Mouse (Mus musculus): ENCODE measurements at regions not wholly inside any gene's neighbourhood (a gene's known extent, or its start where the extent isn't known, plus 50 kb on each side); places are given as distances from the start of the nearest gene placed in this dataset.

DNA sequence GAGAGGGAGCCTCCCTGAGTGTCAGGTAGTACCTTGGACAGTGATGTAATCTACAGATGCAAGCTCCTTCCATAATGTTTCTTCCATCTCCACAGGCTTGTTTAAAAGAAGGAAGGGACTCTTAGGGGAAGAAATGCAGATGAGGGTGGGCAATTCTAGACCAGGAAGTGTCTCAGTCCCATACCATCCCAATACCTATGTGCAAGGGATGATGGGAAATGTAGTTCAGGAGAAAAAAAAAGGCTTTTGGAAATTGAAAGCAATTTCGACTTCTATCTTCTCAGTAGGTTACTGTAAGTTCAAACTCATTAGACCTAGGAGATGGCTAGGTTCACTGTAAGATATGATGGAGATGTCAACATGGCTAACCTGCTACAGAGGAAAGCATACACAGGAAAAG lies 68.3 kb downstream of the Cd83 start:
- WGBS = 74% methylated on average over 1 of the region's 1 CpGs
- H3K36me3 ChIP-seq = no peaks in the 10 kb centered on the region
- no peaks in the 10 kb centered on the region for H3K9me3 ChIP-seq (replicated peaks)
- 0 out of 2 replicates have a peak, but pooled peaks cover 3% of the 10 kb centered on the region for H3K4me1 ChIP-seq
- ATAC-seq (ENCODE audit: insufficient number of reproducible peaks, low FRiP score, low TSS enrichment, low read depth) = no peak
- H3K4me2 ChIP-seq (replicated peaks) = no peak overlapping the region
- H3K27me3 ChIP-seq = no peaks in the 10 kb centered on the region
- no peak overlapping the region for H3K27ac ChIP-seq (replicated peaks)
- no peak overlapping the region for H3K9ac ChIP-seq
- H3K4me3 ChIP-seq (replicated peaks) = no peak overlapping the region

DNA sequence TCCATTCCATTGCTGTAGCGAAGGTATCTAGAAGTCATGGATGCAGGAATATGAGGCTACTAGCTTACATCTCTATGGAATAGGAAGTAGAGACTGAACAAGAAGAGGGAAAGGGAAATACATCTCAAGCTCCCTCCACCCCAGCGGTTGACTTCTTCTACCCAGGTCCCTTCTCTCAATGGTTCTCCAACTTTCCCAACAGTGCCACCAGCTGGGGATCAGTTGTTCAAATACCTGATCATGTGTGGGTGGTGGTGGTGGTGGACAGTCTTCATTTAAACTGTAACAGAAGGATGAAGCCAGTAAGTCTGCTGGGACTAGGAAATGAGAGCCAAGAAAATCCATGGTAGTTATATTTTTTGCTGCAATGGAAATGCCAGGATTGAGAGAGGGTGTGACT lies 70.4 kb downstream of the Cd83 start:
- Histone ChIP-seq H3K4me1 (0 out of 2 replicates have a peak, but pooled peaks cover under 1% of the 10 kb centered on the region), H3K9me3 (replicated peaks) (no peaks in the 10 kb centered on the region), H3K9ac (no peak overlapping the region), H3K36me3 (no peaks in the 10 kb centered on the region), H3K4me3 (replicated peaks) (no peak overlapping the region), H3K4me2 (replicated peaks) (no peak overlapping the region), H3K27ac (replicated peaks) (no peak overlapping the region), H3K27me3 (no peaks in the 10 kb centered on the region)
- WGBS = 96% methylated on average over 2 of the region's 2 CpGs
- ATAC-seq (ENCODE audit: insufficient number of reproducible peaks, low FRiP score, low TSS enrichment, low read depth) = no peak

DNA sequence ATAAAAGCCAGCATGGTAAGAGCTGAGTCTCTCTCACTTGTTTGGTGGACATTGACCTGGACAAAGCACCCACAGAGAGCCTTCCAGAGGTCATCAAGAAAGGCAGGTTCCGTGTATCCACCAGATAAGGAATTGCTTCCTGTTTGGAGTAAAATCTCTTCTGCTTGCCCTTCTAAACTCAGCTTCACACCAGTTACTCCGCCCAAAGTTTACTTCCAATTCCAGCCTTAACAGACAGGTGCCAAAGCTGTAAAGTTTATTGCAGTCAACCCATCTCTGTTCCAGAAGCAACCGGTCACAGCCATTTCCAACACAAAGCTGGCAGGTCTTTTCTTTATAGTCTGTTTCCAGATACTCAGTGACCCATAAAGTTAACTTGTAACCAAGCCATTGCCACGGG lies 76.4 kb downstream of the Cd83 start:
- H3K36me3 ChIP-seq = no peaks in the 10 kb centered on the region
- no peak overlapping the region for H3K9ac ChIP-seq
- no peak overlapping the region for H3K4me2 ChIP-seq (replicated peaks)
- no peak overlapping the region for H3K4me3 ChIP-seq (replicated peaks)
- no peak for ATAC-seq (ENCODE audit: insufficient number of reproducible peaks, low FRiP score, low TSS enrichment, low read depth)
- 79% methylated on average over 4 of the region's 4 CpGs for WGBS
- no peaks in the 10 kb centered on the region for H3K9me3 ChIP-seq (replicated peaks)
- no peaks in the 10 kb centered on the region for H3K27me3 ChIP-seq
- H3K4me1 ChIP-seq = peaks cover 26% of the 10 kb centered on the region
- H3K27ac ChIP-seq (replicated peaks) = no peak overlapping the region

DNA sequence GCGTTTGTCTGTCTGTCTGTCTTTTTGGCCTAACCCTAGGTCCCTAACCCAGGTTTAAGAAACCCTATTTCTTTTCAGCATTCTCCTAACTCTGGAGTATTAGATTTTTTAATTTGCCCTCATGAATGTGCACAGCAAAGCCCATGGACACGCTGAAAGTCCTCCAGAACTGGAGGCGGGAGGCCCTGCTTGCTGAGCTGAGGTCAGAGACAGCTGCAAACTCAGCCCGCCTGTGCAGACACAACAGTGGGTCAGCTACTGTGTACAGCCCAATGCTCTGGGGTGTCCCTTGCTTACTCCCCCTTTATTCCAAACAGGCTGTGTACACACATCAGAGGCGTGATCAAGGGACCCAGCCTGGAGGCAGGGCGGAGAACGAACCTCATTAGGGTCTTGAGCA lies 76.8 kb downstream of the Cd83 start:
- no peak for ATAC-seq (ENCODE audit: insufficient number of reproducible peaks, low FRiP score, low TSS enrichment, low read depth)
- no peaks in the 10 kb centered on the region for H3K27me3 ChIP-seq
- H3K4me3 ChIP-seq (replicated peaks) = no peak overlapping the region
- H3K9me3 ChIP-seq (replicated peaks) = no peaks in the 10 kb centered on the region
- H3K4me2 ChIP-seq (replicated peaks) = no peak overlapping the region
- H3K27ac ChIP-seq (replicated peaks) = no peak overlapping the region
- H3K36me3 ChIP-seq = no peaks in the 10 kb centered on the region
- peaks cover 26% of the 10 kb centered on the region for H3K4me1 ChIP-seq
- WGBS = 76% methylated on average over 7 of the region's 7 CpGs
- H3K9ac ChIP-seq = no peak overlapping the region

DNA sequence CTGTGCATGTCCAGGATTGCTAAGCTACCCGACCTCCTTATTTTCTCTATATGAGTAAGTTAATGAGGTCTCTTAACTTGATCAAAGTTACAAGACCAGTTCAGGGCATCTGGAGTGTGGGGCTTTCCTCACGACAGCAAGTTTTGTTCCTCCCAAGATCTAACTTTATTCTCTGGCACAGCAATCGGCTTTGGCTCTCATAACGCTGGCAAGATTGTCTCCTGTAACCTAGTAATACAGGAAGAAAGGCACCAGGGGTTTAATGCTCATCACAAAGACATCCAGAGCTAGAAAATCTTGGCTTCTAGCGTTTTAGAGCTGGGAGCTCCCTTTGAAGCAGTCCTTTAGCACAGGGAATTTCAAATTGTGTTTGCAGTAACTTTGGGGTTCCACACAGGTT lies 77.5 kb downstream of the Cd83 start:
- H3K36me3 ChIP-seq = no peaks in the 10 kb centered on the region
- H3K4me2 ChIP-seq (replicated peaks) = no peak overlapping the region
- no peaks in the 10 kb centered on the region for H3K27me3 ChIP-seq
- WGBS = 64% methylated on average over 5 of the region's 5 CpGs
- H3K4me1 ChIP-seq = peaks cover 26% of the 10 kb centered on the region
- no peaks in the 10 kb centered on the region for H3K9me3 ChIP-seq (replicated peaks)
- no peak overlapping the region for H3K4me3 ChIP-seq (replicated peaks)
- H3K27ac ChIP-seq (replicated peaks) = no peak overlapping the region
- H3K9ac ChIP-seq = no peak overlapping the region
- no peak for ATAC-seq (ENCODE audit: insufficient number of reproducible peaks, low FRiP score, low TSS enrichment, low read depth)

DNA sequence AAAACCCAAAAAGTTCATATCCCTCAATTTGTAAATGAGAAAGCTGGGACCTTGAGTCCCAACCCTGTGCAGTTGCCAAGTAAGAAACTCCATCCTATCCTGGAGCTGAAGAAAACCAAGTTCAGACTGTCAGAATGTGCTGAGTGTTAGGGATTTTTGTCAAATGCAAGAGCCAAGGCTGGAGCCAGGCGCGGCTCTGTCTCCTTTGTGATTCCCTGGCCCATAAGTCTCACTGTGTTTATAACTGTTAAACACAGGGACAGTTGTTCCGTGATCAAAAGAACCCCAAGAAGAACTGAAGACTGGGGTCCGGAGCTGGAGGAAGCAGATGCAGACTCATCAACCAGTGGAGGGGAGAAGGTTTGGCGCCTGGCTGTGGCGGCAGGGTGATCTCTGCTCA lies 78.0 kb downstream of the Cd83 start:
- H3K9me3 ChIP-seq (replicated peaks) = no peaks in the 10 kb centered on the region
- no peaks in the 10 kb centered on the region for H3K36me3 ChIP-seq
- H3K4me2 ChIP-seq (replicated peaks) = no peak overlapping the region
- H3K9ac ChIP-seq = no peak overlapping the region
- no peak for ATAC-seq (ENCODE audit: insufficient number of reproducible peaks, low FRiP score, low TSS enrichment, low read depth)
- WGBS = 63% methylated on average over 6 of the region's 6 CpGs
- H3K4me3 ChIP-seq (replicated peaks) = no peak overlapping the region
- H3K27me3 ChIP-seq = no peaks in the 10 kb centered on the region
- peaks cover 26% of the 10 kb centered on the region for H3K4me1 ChIP-seq
- no peak overlapping the region for H3K27ac ChIP-seq (replicated peaks)

DNA sequence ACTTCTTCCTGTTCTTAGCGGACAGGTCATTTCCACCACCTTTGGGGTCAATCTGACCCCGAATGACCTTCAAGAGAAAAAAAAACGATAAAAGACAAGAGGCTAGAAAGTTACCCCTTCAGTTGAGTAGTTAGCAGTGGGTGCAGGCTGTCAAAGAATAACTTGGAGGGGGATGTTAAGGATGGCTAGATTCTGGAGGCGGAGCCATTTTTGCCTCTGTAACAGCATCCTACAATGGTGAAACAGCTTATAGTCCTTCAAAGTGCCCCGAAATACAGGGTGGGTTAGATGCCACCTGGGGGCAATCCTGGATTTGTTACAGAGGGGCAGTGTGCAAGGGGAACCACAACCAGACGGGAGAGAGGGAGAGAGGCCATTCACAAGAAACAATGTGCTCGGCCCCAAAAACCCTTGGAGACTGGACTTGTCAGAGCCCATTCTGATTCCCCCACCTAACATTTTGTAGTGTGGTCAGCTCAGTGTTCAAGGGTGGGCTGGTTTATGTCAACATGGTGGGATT lies 79.1 kb downstream of the Cd83 start:
- H3K4me3 ChIP-seq (replicated peaks) = no peak overlapping the region
- no peak overlapping the region for H3K9ac ChIP-seq
- ATAC-seq (ENCODE audit: insufficient number of reproducible peaks, low FRiP score, low TSS enrichment, low read depth) = no peak
- H3K27ac ChIP-seq (replicated peaks) = no peak overlapping the region; the same call in 1 of the 2 replicates
- no peak overlapping the region for H3K4me2 ChIP-seq (replicated peaks)
- no peaks in the 10 kb centered on the region for H3K9me3 ChIP-seq (replicated peaks)
- no peaks in the 10 kb centered on the region for H3K36me3 ChIP-seq
- 82% methylated on average over 7 of the region's 7 CpGs for WGBS
- H3K4me1 ChIP-seq = peaks cover 26% of the 10 kb centered on the region
- no peaks in the 10 kb centered on the region for H3K27me3 ChIP-seq

DNA sequence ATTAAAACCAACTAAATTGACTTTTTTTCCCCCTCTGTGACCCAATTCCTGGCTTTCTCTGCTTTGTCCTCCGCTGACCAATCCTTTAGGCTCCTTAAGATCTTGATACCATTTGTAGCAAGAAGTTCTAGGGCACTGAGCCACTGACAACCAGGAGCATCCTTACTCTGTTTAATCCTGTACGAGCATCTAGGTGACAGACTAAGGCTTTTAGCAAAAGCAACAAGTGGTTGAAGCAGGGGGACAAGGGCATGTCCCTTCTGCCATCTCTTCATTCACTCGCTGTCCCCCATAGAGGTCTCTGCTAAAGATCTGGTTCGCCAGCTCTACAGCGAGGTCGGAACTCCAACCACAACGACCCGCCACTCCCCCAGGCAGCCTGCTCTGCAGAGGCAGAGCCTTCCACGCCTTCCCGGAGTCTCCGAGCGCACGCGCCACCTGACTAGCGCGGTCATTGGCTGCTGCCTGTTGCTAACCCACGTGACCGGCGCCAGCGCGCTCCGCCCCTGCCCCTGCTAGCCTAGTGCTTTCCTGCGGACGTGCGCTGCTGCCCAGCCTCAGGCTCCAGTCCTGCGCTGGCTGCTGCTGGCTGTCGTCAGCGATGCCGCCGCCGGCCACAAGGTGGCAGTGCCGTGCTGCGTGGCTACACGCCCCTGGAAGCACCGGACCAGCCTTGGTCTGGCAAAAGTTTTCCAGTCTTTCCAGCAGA lies 79.7 kb downstream of the Cd83 start:
- Histone ChIP-seq H3K4me1 (peaks cover 26% of the 10 kb centered on the region), H3K9me3 (replicated peaks) (no peaks in the 10 kb centered on the region), H3K27me3 (no peaks in the 10 kb centered on the region), H3K9ac (0 out of 2 replicates have a peak overlapping the region, but pooled peaks have one; percentile 7), H3K4me3 (replicated peaks) (peak overlapping the region; percentile 42), H3K36me3 (no peaks in the 10 kb centered on the region), H3K4me2 (replicated peaks) (peak overlapping the region; percentile 68), H3K27ac (replicated peaks) (peak overlapping the region; percentile 70)
- ATAC-seq (ENCODE audit: insufficient number of reproducible peaks, low FRiP score, low TSS enrichment, low read depth) = peak; percentile 100
- 2% methylated on average over 35 of the region's 35 CpGs for WGBS

DNA sequence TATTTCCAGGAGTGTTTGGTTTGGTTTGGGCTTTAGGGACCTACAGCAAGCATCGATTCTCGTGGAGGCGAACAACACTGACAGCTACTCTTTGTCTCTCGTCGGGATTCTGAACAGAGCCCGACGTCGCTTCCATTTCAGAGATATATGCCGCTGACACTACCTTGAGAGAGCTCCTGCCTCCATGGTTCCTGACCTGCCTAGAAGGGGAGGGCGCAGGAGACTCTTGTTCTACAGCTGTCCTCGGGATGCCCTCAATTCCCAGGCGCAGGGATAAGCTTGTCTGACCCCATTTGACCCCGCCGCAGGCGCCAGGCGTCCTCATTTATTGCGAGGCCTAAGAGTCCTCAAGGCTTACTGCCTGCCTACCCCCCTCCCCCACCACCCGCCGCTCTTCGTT lies 80.5 kb downstream of the Cd83 start:
- peak overlapping the region; percentile 42 for H3K4me3 ChIP-seq (replicated peaks)
- H3K4me1 ChIP-seq = peaks cover 26% of the 10 kb centered on the region
- H3K9ac ChIP-seq = no peak overlapping the region
- no peaks in the 10 kb centered on the region for H3K27me3 ChIP-seq
- peak overlapping the region; percentile 68 for H3K4me2 ChIP-seq (replicated peaks)
- H3K36me3 ChIP-seq = no peaks in the 10 kb centered on the region
- 1% methylated on average over 19 of the region's 20 CpGs for WGBS
- peak overlapping the region; percentile 44 for H3K27ac ChIP-seq (replicated peaks)
- no peaks in the 10 kb centered on the region for H3K9me3 ChIP-seq (replicated peaks)
- no peak for ATAC-seq (ENCODE audit: insufficient number of reproducible peaks, low FRiP score, low TSS enrichment, low read depth)

DNA sequence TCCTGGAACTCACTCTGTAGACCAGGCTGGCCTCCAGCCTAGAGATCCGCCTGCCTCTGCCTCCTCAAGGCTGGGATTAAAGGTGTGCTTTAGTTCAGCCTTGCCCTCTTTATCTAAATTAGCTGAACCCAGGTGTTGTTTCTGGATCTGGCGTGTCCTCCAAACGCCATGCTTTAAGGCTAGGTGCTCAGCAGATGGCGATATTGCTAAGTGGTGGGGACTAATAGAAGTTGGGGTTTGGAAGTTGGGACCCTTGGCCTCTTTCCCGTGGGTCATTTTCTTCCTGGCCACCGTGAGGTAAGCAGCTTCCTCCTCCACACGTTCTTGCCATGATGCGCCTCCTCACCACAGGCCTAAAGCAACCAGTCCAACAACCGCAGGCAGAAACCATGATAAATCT lies 91.3 kb downstream of the Cd83 start:
- Histone ChIP-seq H3K36me3 (no peaks in the 10 kb centered on the region), H3K27me3 (no peaks in the 10 kb centered on the region), H3K4me3 (replicated peaks) (no peak overlapping the region), H3K9ac (no peak overlapping the region), H3K27ac (replicated peaks) (no peak overlapping the region), H3K4me2 (replicated peaks) (no peak overlapping the region), H3K9me3 (replicated peaks) (no peaks in the 10 kb centered on the region), H3K4me1 (no peaks in the 10 kb centered on the region)
- ATAC-seq (ENCODE audit: insufficient number of reproducible peaks, low FRiP score, low TSS enrichment, low read depth) = no peak
- 89% methylated on average over 9 of the region's 9 CpGs for WGBS

DNA sequence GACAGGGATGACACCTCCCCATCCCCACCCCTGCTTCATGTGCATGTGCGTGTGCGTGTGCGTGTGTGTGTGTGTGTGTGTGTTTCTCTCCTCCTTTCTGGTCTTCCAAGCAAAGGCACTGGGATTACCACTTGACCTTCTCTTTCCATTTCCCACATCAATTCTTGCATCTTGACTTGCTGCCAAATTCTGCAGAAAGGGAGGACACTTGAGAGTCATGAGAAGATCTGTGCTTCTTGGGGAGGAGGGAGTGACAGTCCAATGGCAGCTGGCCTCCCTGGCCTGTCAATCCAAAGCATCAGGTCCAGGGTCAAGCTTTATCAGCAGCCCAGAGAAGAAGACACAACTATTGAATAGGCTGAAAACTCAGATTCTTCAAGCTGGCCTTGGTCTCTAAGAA lies 102.7 kb downstream of the Cd83 start:
- H3K27ac ChIP-seq (replicated peaks) = no peak overlapping the region
- no peak overlapping the region for H3K9ac ChIP-seq
- H3K4me2 ChIP-seq (replicated peaks) = no peak overlapping the region
- H3K4me3 ChIP-seq (replicated peaks) = no peak overlapping the region
- ATAC-seq (ENCODE audit: insufficient number of reproducible peaks, low FRiP score, low TSS enrichment, low read depth) = no peak
- no peaks in the 10 kb centered on the region; the same call in 1 of the 2 replicates for H3K27me3 ChIP-seq
- no peaks in the 10 kb centered on the region for H3K4me1 ChIP-seq
- 97% methylated on average over 3 of the region's 3 CpGs for WGBS
- no peaks in the 10 kb centered on the region for H3K9me3 ChIP-seq (replicated peaks)
- H3K36me3 ChIP-seq = no peaks in the 10 kb centered on the region

DNA sequence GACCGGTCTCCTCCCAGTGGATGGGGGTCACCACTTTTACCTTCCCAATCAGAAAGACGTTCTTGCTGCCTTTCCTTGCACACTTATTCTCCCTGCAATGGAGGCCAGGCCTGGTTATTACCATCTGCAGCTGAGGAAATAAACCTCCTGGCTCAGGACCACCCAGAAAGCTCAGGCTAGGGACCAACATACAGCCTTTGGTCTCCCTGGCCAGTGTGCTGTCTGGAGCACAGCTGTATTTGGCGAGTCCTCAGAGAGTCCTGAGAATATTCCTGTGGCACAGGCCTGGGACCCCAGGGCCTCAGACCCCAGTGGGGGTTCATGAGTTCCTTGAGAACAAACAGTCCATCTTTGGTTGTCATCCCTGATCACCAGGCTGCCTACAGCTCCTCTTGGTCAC lies 107.4 kb downstream of the Cd83 start:
- Histone ChIP-seq H3K9me3 (replicated peaks) (no peaks in the 10 kb centered on the region), H3K27ac (replicated peaks) (no peak overlapping the region), H3K9ac (no peak overlapping the region), H3K4me3 (replicated peaks) (no peak overlapping the region), H3K36me3 (no peaks in the 10 kb centered on the region), H3K27me3 (no peaks in the 10 kb centered on the region), H3K4me2 (replicated peaks) (no peak overlapping the region), H3K4me1 (no peaks in the 10 kb centered on the region)
- WGBS = 63% methylated on average over 3 of the region's 3 CpGs
- ATAC-seq (ENCODE audit: insufficient number of reproducible peaks, low FRiP score, low TSS enrichment, low read depth) = no peak

All from embryonic facial prominence, embryonic 15.5 days (tissue).